Mouse (Mus musculus): Measurements from ENCODE around the gene Stx18. TPM values are rescaled to one million over a fixed set of nuclear protein-coding genes. Genes with fewer than 3 reads are reported as not detected.
A peak's percentile ranks its signal among the peaks of the same experiment; 100 is the strongest.

The Stx18 gene
- total and polyA plus RNA-seq, 3 experiments, result 26.3 to 35.8 (median 29.4) TPM

- in situ Hi-C loops (cut with MboI; ENCODE audit: low pct_ligation_motif_present, low pct_unique_long_range_greater_than_20kb, low sequenced_read_pairs), result no loop called here
- Histone ChIP-seq H3K4me3 (replicated peaks in 1 of 3; ENCODE audit: low read depth in 2 of 3, low read length in 2 of 3, poor library complexity in 1 of 3) (no peak overlapping the region), H3K36me3 (replicated peaks in 1 of 2; ENCODE audit: control insufficient read depth in 1 of 2, insufficient read depth in 1 of 2, low read length in 1 of 2) (no peaks in the 10 kb centered on the region), H3K27me3 (replicated peaks) (peaks cover 85% of the 10 kb centered on the region), H3K27ac (ENCODE audit: insufficient read depth, low read depth) (no peak overlapping the region), H3K9me3 (replicated peaks; ENCODE audit: low read length) (peaks cover 6% of the 10 kb centered on the region), H3K79me2 (replicated peaks; ENCODE audit: control insufficient read depth, extremely low read depth, insufficient read depth, poor library complexity, severe bottlenecking) (no peaks in the 10 kb centered on the region), H3K9ac (ENCODE audit: insufficient read depth, low read depth) (no peak overlapping the region), H3K4me2 (ENCODE audit: insufficient read depth, low read depth, poor library complexity, severe bottlenecking) (no peak overlapping the region), H3K4me1 (ENCODE audit: control insufficient read depth in 1 of 2, insufficient read depth in 2 of 2) (no peaks in the 10 kb centered on the region)
- TF ChIP-seq SMC3 (IDR thresholded peaks at IDR 0.05; ENCODE audit: low read depth, low read length), result no peak
- no peak for TF ChIP-seq SIN3A (IDR thresholded peaks at IDR 0.05; ENCODE audit: low read length)
- TF ChIP-seq CTCF (conservative IDR thresholded peaks at IDR 0.05 in 1 of 2, IDR thresholded peaks at IDR 0.05 in 1 of 2; ENCODE audit: low read depth in 2 of 2, low read length in 2 of 2), result no peak
- no peak for TF ChIP-seq MXI1 (IDR thresholded peaks at IDR 0.05; ENCODE audit: low read depth, low read length)
- no peak for TF ChIP-seq USF1 (IDR thresholded peaks at IDR 0.05; ENCODE audit: low read depth, low read length)
- DNase-seq (ENCODE audit: extremely low read depth), result no peak
- dilution Hi-C loops (cut with MboI; ENCODE audit: extremely low pct_ligation_motif_present, extremely low pct_unique_long_range_greater_than_20kb, low sequenced_read_pairs), result no loop called here
Observed at GRCm38 (mm10) chr5:38027656-38028055, 10.9 kb upstream of the Stx18 start.

GRCm38 (mm10) chr5:38038274-38038673 is 268 bp upstream of the Stx18 start:
- peak; percentile 4 for DNase-seq (ENCODE audit: extremely low read depth)
- in situ Hi-C loops (cut with MboI; ENCODE audit: low pct_ligation_motif_present, low pct_unique_long_range_greater_than_20kb, low sequenced_read_pairs), result no loop called here
- Histone ChIP-seq H3K9ac (ENCODE audit: insufficient read depth, low read depth) (peak overlapping the region; percentile 49), H3K4me2 (ENCODE audit: insufficient read depth, low read depth, poor library complexity, severe bottlenecking) (peak overlapping the region; percentile 97), H3K4me3 (replicated peaks in 1 of 3; ENCODE audit: low read depth in 2 of 3, low read length in 2 of 3, poor library complexity in 1 of 3) (peak overlapping the region; percentile 83 to 98 (median 92)), H3K9me3 (replicated peaks; ENCODE audit: low read length) (no peaks in the 10 kb centered on the region), H3K27me3 (replicated peaks) (peaks cover 41% of the 10 kb centered on the region), H3K4me1 (ENCODE audit: control insufficient read depth in 1 of 2, insufficient read depth in 2 of 2) (peaks cover 8 to 18% of the 10 kb centered on the region in 2 experiments; a peak in 3 of 4 replicates), H3K79me2 (replicated peaks; ENCODE audit: control insufficient read depth, extremely low read depth, insufficient read depth, poor library complexity, severe bottlenecking) (peaks cover 6% of the 10 kb centered on the region; the same call in 1 of the 2 replicates), H3K27ac (ENCODE audit: insufficient read depth, low read depth) (no peak overlapping the region), H3K36me3 (replicated peaks in 1 of 2; ENCODE audit: control insufficient read depth in 1 of 2, insufficient read depth in 1 of 2, low read length in 1 of 2) (peaks cover 0 to 12% of the 10 kb centered on the region in 2 experiments)
- dilution Hi-C loops (cut with MboI; ENCODE audit: extremely low pct_ligation_motif_present, extremely low pct_unique_long_range_greater_than_20kb, low sequenced_read_pairs), result no loop called here
- TF ChIP-seq JUND (conservative IDR thresholded peaks at IDR 0.05; ENCODE audit: low read depth, low read length) (no peak), KAT2A (IDR thresholded peaks at IDR 0.05; ENCODE audit: insufficient replicate concordance, low read length) (no peak), CHD2 (IDR thresholded peaks at IDR 0.05; ENCODE audit: low read length) (no peak), IRF4 (IDR thresholded peaks at IDR 0.05; ENCODE audit: low read depth, low read length) (no peak), MAX (IDR thresholded peaks at IDR 0.05; ENCODE audit: low read length) (no peak), BHLHE40 (IDR thresholded peaks at IDR 0.05; ENCODE audit: low read depth, low read length) (no peak), POLR2A (IDR thresholded peaks at IDR 0.05; ENCODE audit: low read depth, low read length) (no peak), NELFE (IDR thresholded peaks at IDR 0.05; ENCODE audit: low read depth, low read length) (no peak), RAD21 (IDR thresholded peaks at IDR 0.05; ENCODE audit: low read depth, low read length) (no peak), RCOR1 (conservative IDR thresholded peaks at IDR 0.05; ENCODE audit: low read depth, low read length) (no peak), PAX5 (IDR thresholded peaks at IDR 0.05; ENCODE audit: low read length) (no peak), ZNF384 (IDR thresholded peaks at IDR 0.05; ENCODE audit: low read depth, low read length) (no peak), HCFC1 (IDR thresholded peaks at IDR 0.05; ENCODE audit: low read depth, low read length) (no peak), TCF12 (IDR thresholded peaks at IDR 0.05; ENCODE audit: low read depth, low read length) (no peak), MEF2A (IDR thresholded peaks at IDR 0.05; ENCODE audit: borderline replicate concordance, low read depth, low read length) (no peak)

Data from CH12.LX (cell line).